Mouse (Mus musculus): Measurements from ENCODE around the gene L3hypdh. TPM values are rescaled to one million over a fixed set of nuclear protein-coding genes. Genes with fewer than 3 reads are reported as not detected.

Gene L3hypdh
- polyA plus RNA-seq, 1 experiment = 2.4 TPM

GRCm38 (mm10) chr12:72025275-72025795, 59.9 kb downstream of the L3hypdh start:
- Histone ChIP-seq H3K27me3 (ENCODE audit: control insufficient read depth, insufficient read depth, low read length) (no peaks in the 10 kb centered on the region), H3K36me3 (ENCODE audit: control insufficient read depth, insufficient read depth, low read length) (no peaks in the 10 kb centered on the region), H3K4me3 (ENCODE audit: extremely low read depth, insufficient read depth, insufficient read length) (no peak overlapping the region), H3K4me1 (ENCODE audit: control insufficient read depth, insufficient read depth, insufficient read length) (no peaks in the 10 kb centered on the region), H3K27ac (ENCODE audit: insufficient read depth, low read length) (no peak overlapping the region)
- TF ChIP-seq CTCF (IDR thresholded peaks at IDR 0.05; ENCODE audit: extremely low read depth, insufficient read depth, insufficient read length, insufficient replicate concordance) (no peak), POLR2A (IDR thresholded peaks at IDR 0.05; ENCODE audit: low read depth, low read length) (no peak)
- DNase-seq (ENCODE audit: low read depth in 1 of 2, low spot score in 2 of 2) = no peak
- 88% methylated on average over 6 of the region's 6 CpGs for whole genome bisulfite sequencing

- TF ChIP-seq POLR2A (IDR thresholded peaks at IDR 0.05; ENCODE audit: low read depth, low read length) (no peak), CTCF (IDR thresholded peaks at IDR 0.05; ENCODE audit: extremely low read depth, insufficient read depth, insufficient read length, insufficient replicate concordance) (no peak)
- no peaks in the 10 kb centered on the region for H3K4me1 ChIP-seq (ENCODE audit: control insufficient read depth, insufficient read depth, insufficient read length)
- H3K4me3 ChIP-seq (ENCODE audit: extremely low read depth, insufficient read depth, insufficient read length) = no peak overlapping the region
- H3K36me3 ChIP-seq (ENCODE audit: control insufficient read depth, insufficient read depth, low read length) = no peaks in the 10 kb centered on the region
- 90% methylated on average over 5 of the region's 5 CpGs for WGBS
- DNase-seq (ENCODE audit: low read depth in 1 of 2, low spot score in 2 of 2) = no peak
- H3K27me3 ChIP-seq (ENCODE audit: control insufficient read depth, insufficient read depth, low read length) = no peaks in the 10 kb centered on the region
- H3K27ac ChIP-seq (ENCODE audit: insufficient read depth, low read length) = no peak overlapping the region
Observed at GRCm38 (mm10) chr12:72023572-72023971, 61.7 kb downstream of the L3hypdh start.

Other genes starting within 250 kb of the L3hypdh start
- 0.30 and 0.58 TPM in 2 replicates for gene Gpr135, start 14.3 kb downstream of the L3hypdh start, polyA plus RNA-seq (2012; rRNA removed)
- gene Jkamp, start 150 bp upstream of the L3hypdh start, polyA plus RNA-seq (2012; rRNA removed) = 29.2 and 30.4 TPM in 2 replicates
- not detected in 2 replicates for gene Ccdc175, start 99.6 kb upstream of the L3hypdh start, polyA plus RNA-seq (2012; rRNA removed)